Mouse (Mus musculus) heart, adult 2 months (tissue): Measurements from ENCODE around the gene Akirin2. TPM values are rescaled to one million over a fixed set of nuclear protein-coding genes. Genes with fewer than 3 reads are reported as not detected.

Experiments used
- DNase-seq, 2 experiments: peaks; one replicate each; pipeline ENCODE4 v3.0.0; 2021
- H3K27ac ChIP-seq: fragments of 200-600 bp; 2 replicates; pipeline ENCODE4 v1.8.1; 2022
- H3K27me3 ChIP-seq: fragments of 200-500 bp; 2 replicates; pipeline ENCODE4 v1.6.1; 2012; ENCODE audit warnings: mild to moderate bottlenecking, low read length, inconsistent platforms, mixed read lengths; ENCODE audit not compliant: control insufficient read depth, insufficient read depth
- H3K36me3 ChIP-seq: fragments of 200-500 bp; 2 replicates; pipeline ENCODE4 v1.6.1; 2012; ENCODE audit warnings: low read length, inconsistent platforms; ENCODE audit not compliant: control insufficient read depth, insufficient read depth
- H3K4me1 ChIP-seq: fragments of 200-500 bp; 2 replicates; pipeline ENCODE4 v1.6.1; 2011; ENCODE audit warnings: low read length; ENCODE audit not compliant: control insufficient read depth, insufficient read depth
- H3K4me3 ChIP-seq: fragments of 200-600 bp; 2 replicates; pipeline ENCODE4 v1.8.1; 2022
- H3K79me2 ChIP-seq: fragments of 200-500 bp; replicated peaks from 2 replicates; pipeline ENCODE4 v1.6.1; 2012; ENCODE audit warnings: mild to moderate bottlenecking, inconsistent platforms, low read length, moderate library complexity, mixed read lengths; ENCODE audit not compliant: control insufficient read depth, insufficient read depth
- H3K9ac ChIP-seq: fragments of 200-500 bp; 2 replicates; pipeline ENCODE4 v1.6.1; 2012; ENCODE audit warnings: low read depth, mild to moderate bottlenecking, control low read depth, inconsistent platforms, low read length, mixed read lengths
- CTCF ChIP-seq: fragments of 200-600 bp; IDR thresholded peaks from 2 replicates; pipeline ENCODE4 v1.8.1; 2022; ENCODE audit warnings: antibody characterized with exemption, mild to moderate bottlenecking, moderate library complexity
- EP300 ChIP-seq: fragments of 200-500 bp; IDR thresholded peaks from 2 replicates; pipeline ENCODE4 v1.6.1; 2011; ENCODE audit warnings: low read depth, low read length, control low read depth; ENCODE audit not compliant: insufficient read depth
- POLR2A ChIP-seq: fragments of 200-500 bp; IDR thresholded peaks from 2 replicates; pipeline ENCODE4 v1.6.1; 2011; ENCODE audit warnings: mild to moderate bottlenecking, low read depth, low read length, control low read depth; ENCODE audit not compliant: insufficient read depth
- WGBS: fragments of 180-500 bp; shearing (Covaris S2); methylation state at CpG from one replicate; pipeline ENCODE4 v1.1.7; 2018; 5-methylcytosine and 5-hydroxymethylcytosine counted together
- intact Hi-C: fragments of 180-260 bp; cut with DNase I; formaldehyde crosslinking; loops from one replicate; pipeline ENCODE4 v1.15.1; 2025
- polyA plus RNA-seq: library from polyadenylated mRNA; depleted of rRNA; stranded (reverse); fragments of >200 nt; gene quantifications from 2 replicates; pipeline ENCODE4 v1.2.3, GENCODE M21; 2012
- total RNA-seq, 2 experiments: library from RNA; stranded (reverse); gene quantifications; 2 replicates each; pipeline ENCODE4 v1.2.3; 2021

The Akirin2 gene
- total and polyA plus RNA-seq, 3 experiments: 23.8 to 62.4 (median 54.5) TPM

- 67% methylated on average over 7 of the region's 7 CpGs for WGBS
These were observed 31.3 kb downstream of the Akirin2 start for GRCm38 (mm10) chr4:34581990-34582389.

GRCm38 (mm10) chr4:34582476-34582875, 31.7 kb downstream of the Akirin2 start:
- WGBS: 46% methylated on average over 5 of the region's 5 CpGs
- no peaks in the 10 kb centered on the region for H3K79me2 ChIP-seq
- no peak overlapping the region for H3K9ac ChIP-seq
- no peaks in the 10 kb centered on the region for H3K27me3 ChIP-seq
- intact Hi-C loops: no loop called here
- peaks cover 5% of the 10 kb centered on the region; the same call in 1 of the 2 replicates for H3K4me1 ChIP-seq
- peaks cover 25% of the 10 kb centered on the region for H3K36me3 ChIP-seq
- TF ChIP-seq EP300 (no peak), POLR2A (no peak), CTCF (no peak)
- no peak overlapping the region for H3K27ac ChIP-seq
- H3K4me3 ChIP-seq: no peak overlapping the region
- DNase-seq: no peak

More at GRCm38 (mm10) chr4:34581990-34582389, 31.3 kb downstream of the Akirin2 start:
- no peak overlapping the region for H3K27ac ChIP-seq
- no peak for DNase-seq
- TF ChIP-seq EP300 (no peak), CTCF (no peak), POLR2A (no peak)
- peaks cover 5% of the 10 kb centered on the region; the same call in 1 of the 2 replicates for H3K4me1 ChIP-seq
- no peaks in the 10 kb centered on the region for H3K79me2 ChIP-seq
- no peak overlapping the region for H3K9ac ChIP-seq
- H3K36me3 ChIP-seq: peaks cover 29% of the 10 kb centered on the region
- H3K4me3 ChIP-seq: no peak overlapping the region
- intact Hi-C loops: no loop called here
- H3K27me3 ChIP-seq: no peaks in the 10 kb centered on the region

- no peak overlapping the region for H3K27ac ChIP-seq
- H3K4me3 ChIP-seq: no peak overlapping the region
- no peaks in the 10 kb centered on the region for H3K79me2 ChIP-seq
- intact Hi-C loops: no loop called here
- no peak for DNase-seq
- no peak overlapping the region for H3K9ac ChIP-seq
- WGBS: 60% methylated on average over 3 of the region's 3 CpGs
- H3K27me3 ChIP-seq: no peaks in the 10 kb centered on the region
- H3K36me3 ChIP-seq: peaks cover 25% of the 10 kb centered on the region
- H3K4me1 ChIP-seq: peaks cover 5% of the 10 kb centered on the region; the same call in 1 of the 2 replicates
- TF ChIP-seq EP300 (no peak), POLR2A (no peak), CTCF (no peak)
These were observed 32.7 kb downstream of the Akirin2 start for GRCm38 (mm10) chr4:34583427-34583826.

GRCm38 (mm10) chr4:34584871-34585607, 34.3 kb downstream of the Akirin2 start:
- peaks cover 5% of the 10 kb centered on the region; the same call in 1 of the 2 replicates for H3K4me1 ChIP-seq
- H3K36me3 ChIP-seq: peaks cover 15% of the 10 kb centered on the region
- no peak overlapping the region for H3K4me3 ChIP-seq
- TF ChIP-seq POLR2A (no peak), CTCF (no peak), EP300 (no peak)
- no peak for DNase-seq
- peak overlapping the region; percentile 24 for H3K27ac ChIP-seq
- no peaks in the 10 kb centered on the region for H3K79me2 ChIP-seq
- intact Hi-C loops: no loop called here
- 19% methylated on average over 7 of the region's 7 CpGs for WGBS
- no peak overlapping the region for H3K9ac ChIP-seq
- no peaks in the 10 kb centered on the region for H3K27me3 ChIP-seq

GRCm38 (mm10) chr4:34603123-34603522, 52.4 kb downstream of the Akirin2 start:
- no peaks in the 10 kb centered on the region for H3K4me1 ChIP-seq
- TF ChIP-seq CTCF: no peak
- TF ChIP-seq EP300: no peak
- TF ChIP-seq POLR2A: no peak
- peaks cover 2% of the 10 kb centered on the region for H3K36me3 ChIP-seq
- no peak overlapping the region for H3K4me3 ChIP-seq
- H3K79me2 ChIP-seq: no peaks in the 10 kb centered on the region; the same call in 1 of the 2 replicates
- no peak overlapping the region for H3K9ac ChIP-seq
- H3K27ac ChIP-seq: no peak overlapping the region
- intact Hi-C loops: no loop called here
- no peak for DNase-seq
- 95% methylated on average over 6 of the region's 6 CpGs for WGBS
- H3K27me3 ChIP-seq: no peaks in the 10 kb centered on the region

- intact Hi-C loops: no loop called here
- Histone ChIP-seq H3K79me2 (no peaks in the 10 kb centered on the region; the same call in 1 of the 2 replicates), H3K27me3 (no peaks in the 10 kb centered on the region), H3K36me3 (peaks cover 2% of the 10 kb centered on the region; the same call in 1 of the 2 replicates), H3K9ac (no peak overlapping the region), H3K27ac (no peak overlapping the region), H3K4me1 (no peaks in the 10 kb centered on the region), H3K4me3 (no peak overlapping the region)
- 98% methylated on average over 10 of the region's 10 CpGs for whole genome bisulfite sequencing
- TF ChIP-seq POLR2A (no peak), EP300 (no peak), CTCF (no peak)
- DNase-seq: no peak
These were observed 55.9 kb downstream of the Akirin2 start for GRCm38 (mm10) chr4:34606658-34607057.
